Mouse (Mus musculus): ENCODE measurements around the gene Dbi. TPM values are rescaled to one million over a fixed set of nuclear protein-coding genes. Genes with fewer than 3 reads are reported as not detected.

Dbi gene
- polyA plus RNA-seq, 2 experiments = 381 to 749 TPM

DNA sequence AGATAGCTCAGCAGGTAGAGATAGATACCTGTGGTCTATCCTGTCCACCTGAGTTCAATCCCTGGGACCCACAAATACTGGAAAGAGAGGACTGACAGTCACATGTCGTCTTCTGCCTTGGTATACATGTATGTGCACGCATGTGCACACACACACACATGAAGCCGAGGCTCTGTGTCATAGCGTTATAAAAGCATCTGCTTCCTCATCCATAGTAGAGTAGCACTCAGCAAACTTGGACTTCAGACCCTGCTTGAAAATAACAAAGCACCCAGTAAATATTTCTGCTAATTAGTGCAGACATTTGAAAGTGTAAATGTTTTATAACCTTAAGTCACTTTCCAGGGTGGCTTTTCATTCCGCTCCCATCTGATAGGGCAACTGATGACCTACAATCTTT lies 40.6 kb upstream of the Dbi start:
- DNase-seq (ENCODE audit: low spot score) (no peak), ATAC-seq (ENCODE audit: low FRiP score, low read depth) (no peak)
- Histone ChIP-seq H3K36me3 (ENCODE audit: control insufficient read depth, insufficient read depth, low read length) (no peaks in the 10 kb centered on the region), H3K4me3 (replicated peaks; ENCODE audit: low read length) (no peak overlapping the region), H3K27ac (replicated peaks; ENCODE audit: low read depth, low read length) (no peak overlapping the region), H3K4me1 (ENCODE audit: control insufficient read depth, insufficient read depth, low read length) (peaks cover 3% of the 10 kb centered on the region; the same call in 1 of the 2 replicates), H3K27me3 (ENCODE audit: control insufficient read depth, insufficient read depth, low read length) (no peaks in the 10 kb centered on the region), H3K9me3 (ENCODE audit: control insufficient read depth, low read length) (0 out of 2 replicates have a peak, but pooled peaks cover 6% of the 10 kb centered on the region), H3K4me2 (replicated peaks; ENCODE audit: low read depth, low read length, severe bottlenecking) (no peak overlapping the region), H3K9ac (ENCODE audit: low read depth, low read length, severe bottlenecking) (no peak overlapping the region)
- WGBS = 89% methylated on average over 5 of the region's 5 CpGs
- TF ChIP-seq POLR2A (IDR thresholded peaks at IDR 0.05; ENCODE audit: borderline replicate concordance, extremely low read depth, insufficient read depth, insufficient read length) = no peak

DNA sequence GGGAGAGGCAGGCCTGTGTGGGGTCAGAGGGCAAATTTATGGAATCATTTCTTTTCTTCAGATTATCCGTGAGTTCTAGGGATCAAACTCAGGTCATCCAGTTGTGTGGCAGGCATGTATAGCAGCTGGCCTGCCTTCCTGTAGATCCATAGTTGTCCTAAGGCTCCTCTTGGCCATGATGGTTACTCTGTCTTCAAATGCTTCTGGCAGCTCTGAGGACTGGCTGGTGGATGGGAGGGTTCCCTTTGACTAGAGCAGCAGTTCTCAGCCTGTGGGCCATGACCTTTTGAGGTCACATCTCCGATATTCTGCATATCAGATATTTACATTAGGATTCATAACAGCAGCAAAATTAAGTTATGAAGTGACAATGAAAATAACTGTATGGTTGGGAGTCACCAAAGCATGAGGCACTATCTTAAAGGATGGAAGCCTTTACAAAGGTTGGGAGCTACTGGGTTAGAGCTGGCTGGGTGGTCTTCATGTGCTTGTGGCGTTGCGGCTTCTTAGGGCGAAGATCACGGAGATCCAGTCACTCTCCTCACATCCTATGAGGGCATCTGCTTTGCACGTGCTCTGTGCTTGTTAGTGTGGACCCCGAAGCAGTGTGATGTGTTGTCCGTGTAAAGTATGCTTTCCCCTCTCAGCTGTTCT lies 37.7 kb upstream of the Dbi start:
- H3K4me1 ChIP-seq (ENCODE audit: control insufficient read depth, insufficient read depth, low read length) = peaks cover 3% of the 10 kb centered on the region; the same call in 1 of the 2 replicates
- no peak overlapping the region for H3K27ac ChIP-seq (replicated peaks; ENCODE audit: low read depth, low read length)
- no peak for TF ChIP-seq POLR2A (IDR thresholded peaks at IDR 0.05; ENCODE audit: borderline replicate concordance, extremely low read depth, insufficient read depth, insufficient read length)
- DNase-seq (ENCODE audit: low spot score) = no peak
- H3K36me3 ChIP-seq (ENCODE audit: control insufficient read depth, insufficient read depth, low read length) = no peaks in the 10 kb centered on the region
- no peak overlapping the region for H3K4me2 ChIP-seq (replicated peaks; ENCODE audit: low read depth, low read length, severe bottlenecking)
- no peak overlapping the region for H3K9ac ChIP-seq (ENCODE audit: low read depth, low read length, severe bottlenecking)
- 0 out of 2 replicates have a peak, but pooled peaks cover 6% of the 10 kb centered on the region for H3K9me3 ChIP-seq (ENCODE audit: control insufficient read depth, low read length)
- no peak overlapping the region for H3K4me3 ChIP-seq (replicated peaks; ENCODE audit: low read length)
- WGBS = 83% methylated on average over 9 of the region's 9 CpGs
- H3K27me3 ChIP-seq (ENCODE audit: control insufficient read depth, insufficient read depth, low read length) = no peaks in the 10 kb centered on the region
- ATAC-seq (ENCODE audit: low FRiP score, low read depth) = no peak

DNA sequence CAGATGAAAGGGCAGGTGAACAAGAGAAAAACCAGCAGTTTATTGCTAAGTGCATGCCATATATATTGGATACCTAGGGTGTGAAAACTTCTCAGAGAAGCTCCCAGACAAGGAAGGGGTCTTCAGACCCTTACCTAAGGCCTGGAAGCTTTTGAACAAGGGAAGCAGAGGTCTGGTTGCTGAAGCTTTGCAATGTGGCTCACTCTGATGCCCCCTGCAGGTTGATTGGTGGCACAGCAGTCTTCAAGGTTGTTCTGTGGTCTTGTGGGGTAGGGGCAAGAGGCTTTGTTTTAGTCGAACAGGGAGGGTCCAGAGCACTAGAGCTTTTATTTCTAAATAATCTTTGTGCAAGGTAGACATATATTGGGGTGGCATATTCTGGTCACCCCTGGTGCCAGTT lies 34.4 kb upstream of the Dbi start:
- TF ChIP-seq POLR2A (IDR thresholded peaks at IDR 0.05; ENCODE audit: borderline replicate concordance, extremely low read depth, insufficient read depth, insufficient read length) = no peak

DNA sequence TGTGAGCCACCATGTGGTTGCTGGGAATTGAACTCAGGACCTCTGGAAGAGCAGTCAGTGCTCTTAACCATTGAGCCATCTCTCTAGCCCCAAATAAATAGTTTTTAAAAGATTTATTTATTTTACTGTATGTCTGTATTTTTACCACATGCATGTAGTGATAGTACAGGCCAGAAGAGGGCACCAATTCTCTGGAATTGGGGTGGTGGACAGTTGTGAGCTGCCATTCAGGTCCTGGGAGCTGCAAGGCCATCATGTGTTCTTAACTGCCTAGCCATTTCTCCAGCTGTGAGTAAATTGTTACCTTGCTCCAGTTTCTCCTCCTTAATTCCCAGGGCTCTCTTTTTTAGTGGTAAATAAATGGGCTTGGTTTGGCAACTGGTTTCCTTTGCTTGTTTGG lies 33.4 kb upstream of the Dbi start:
- ATAC-seq (ENCODE audit: low FRiP score, low read depth) = no peak
- Histone ChIP-seq H3K27ac (replicated peaks; ENCODE audit: low read depth, low read length) (no peak overlapping the region), H3K9ac (ENCODE audit: low read depth, low read length, severe bottlenecking) (no peak overlapping the region), H3K36me3 (ENCODE audit: control insufficient read depth, insufficient read depth, low read length) (no peaks in the 10 kb centered on the region), H3K4me2 (replicated peaks; ENCODE audit: low read depth, low read length, severe bottlenecking) (no peak overlapping the region), H3K27me3 (ENCODE audit: control insufficient read depth, insufficient read depth, low read length) (no peaks in the 10 kb centered on the region), H3K9me3 (ENCODE audit: control insufficient read depth, low read length) (no peaks in the 10 kb centered on the region), H3K4me3 (replicated peaks; ENCODE audit: low read length) (no peak overlapping the region), H3K4me1 (ENCODE audit: control insufficient read depth, insufficient read depth, low read length) (no peaks in the 10 kb centered on the region)
- DNase-seq (ENCODE audit: low spot score) = peak; percentile 17
- no peak for TF ChIP-seq POLR2A (IDR thresholded peaks at IDR 0.05; ENCODE audit: borderline replicate concordance, extremely low read depth, insufficient read depth, insufficient read length)

More for the DNA sequence above, 34.4 kb upstream of the Dbi start:
- H3K9ac ChIP-seq (ENCODE audit: low read depth, low read length, severe bottlenecking) = no peak overlapping the region
- H3K4me1 ChIP-seq (ENCODE audit: control insufficient read depth, insufficient read depth, low read length) = peaks cover 3% of the 10 kb centered on the region; the same call in 1 of the 2 replicates
- no peaks in the 10 kb centered on the region for H3K27me3 ChIP-seq (ENCODE audit: control insufficient read depth, insufficient read depth, low read length)
- no peaks in the 10 kb centered on the region for H3K9me3 ChIP-seq (ENCODE audit: control insufficient read depth, low read length)
- WGBS = 31% methylated on average over 1 of the region's 1 CpGs
- no peak for ATAC-seq (ENCODE audit: low FRiP score, low read depth)
- DNase-seq (ENCODE audit: low spot score) = no peak
- no peak overlapping the region for H3K27ac ChIP-seq (replicated peaks; ENCODE audit: low read depth, low read length)
- H3K4me3 ChIP-seq (replicated peaks; ENCODE audit: low read length) = no peak overlapping the region
- no peak overlapping the region for H3K4me2 ChIP-seq (replicated peaks; ENCODE audit: low read depth, low read length, severe bottlenecking)
- no peaks in the 10 kb centered on the region for H3K36me3 ChIP-seq (ENCODE audit: control insufficient read depth, insufficient read depth, low read length)

DNA sequence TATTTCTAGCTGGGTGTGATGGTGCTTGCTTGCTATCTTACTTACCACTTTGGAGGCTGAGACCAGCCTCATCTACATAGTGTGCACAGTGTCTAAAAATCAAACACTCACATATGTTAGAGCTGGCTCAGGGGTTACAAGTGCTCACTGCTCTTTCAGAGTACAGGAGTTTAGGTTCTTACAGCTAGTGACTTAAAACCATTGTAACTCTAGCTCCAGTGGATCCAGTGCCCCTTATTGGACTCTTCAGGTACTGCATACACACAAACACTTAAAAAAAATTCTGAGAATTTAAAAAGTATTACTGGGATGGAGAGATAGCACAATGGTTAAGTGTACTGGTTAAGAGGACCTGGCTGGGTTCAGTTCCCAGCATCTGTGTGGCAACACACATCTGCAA lies 26.1 kb upstream of the Dbi start:
- TF ChIP-seq POLR2A (IDR thresholded peaks at IDR 0.05; ENCODE audit: borderline replicate concordance, extremely low read depth, insufficient read depth, insufficient read length) = no peak
- peaks cover 3% of the 10 kb centered on the region; the same call in 1 of the 2 replicates for H3K4me1 ChIP-seq (ENCODE audit: control insufficient read depth, insufficient read depth, low read length)
- no peak overlapping the region for H3K9ac ChIP-seq (ENCODE audit: low read depth, low read length, severe bottlenecking)
- H3K9me3 ChIP-seq (ENCODE audit: control insufficient read depth, low read length) = no peaks in the 10 kb centered on the region
- H3K27me3 ChIP-seq (ENCODE audit: control insufficient read depth, insufficient read depth, low read length) = no peaks in the 10 kb centered on the region
- H3K36me3 ChIP-seq (ENCODE audit: control insufficient read depth, insufficient read depth, low read length) = no peaks in the 10 kb centered on the region
- no peak overlapping the region for H3K27ac ChIP-seq (replicated peaks; ENCODE audit: low read depth, low read length)
- ATAC-seq (ENCODE audit: low FRiP score, low read depth) (no peak), DNase-seq (ENCODE audit: low spot score) (no peak)
- no peak overlapping the region for H3K4me3 ChIP-seq (replicated peaks; ENCODE audit: low read length)
- H3K4me2 ChIP-seq (replicated peaks; ENCODE audit: low read depth, low read length, severe bottlenecking) = no peak overlapping the region
